Mouse (Mus musculus): ENCODE results near the gene Mecom.

The Mecom gene

GRCm38 (mm10) chr3:30219190-30219884, 328.5 kb downstream of the Mecom start:
- in situ Hi-C loops (cut with MboI; ENCODE audit: unreplicated experiment in 2 of 2) = no loop called here

- in situ Hi-C loops (cut with MboI; ENCODE audit: unreplicated experiment in 2 of 2) = no loop called here
These were observed 333.2 kb downstream of the Mecom start for GRCm38 (mm10) chr3:30214607-30215006.

- in situ Hi-C loops (cut with MboI; ENCODE audit: unreplicated experiment in 2 of 2) = no loop called here
These were observed 334.2 kb downstream of the Mecom start for GRCm38 (mm10) chr3:30213540-30214170.

- in situ Hi-C loops (cut with MboI; ENCODE audit: unreplicated experiment in 2 of 2) = no loop called here
These were observed 335.0 kb downstream of the Mecom start for GRCm38 (mm10) chr3:30212802-30213201.

- in situ Hi-C loops (cut with MboI; ENCODE audit: unreplicated experiment in 2 of 2) = no loop called here
These were observed 338.7 kb downstream of the Mecom start for GRCm38 (mm10) chr3:30209131-30209530.

GRCm38 (mm10) chr3:30207886-30208285, 339.9 kb downstream of the Mecom start:
- in situ Hi-C loops (cut with MboI; ENCODE audit: unreplicated experiment in 2 of 2) = no loop called here

- in situ Hi-C loops (cut with MboI; ENCODE audit: unreplicated experiment in 2 of 2) = no loop called here
These were observed 340.4 kb downstream of the Mecom start for GRCm38 (mm10) chr3:30207431-30207830.

- in situ Hi-C loops (cut with MboI; ENCODE audit: unreplicated experiment in 2 of 2) = no loop called here
These were observed 341.7 kb downstream of the Mecom start for GRCm38 (mm10) chr3:30206123-30206522.

- in situ Hi-C loops (cut with MboI; ENCODE audit: unreplicated experiment in 2 of 2) = no loop called here
These were observed 344.0 kb downstream of the Mecom start for GRCm38 (mm10) chr3:30203764-30204163.

- in situ Hi-C loops (cut with MboI; ENCODE audit: unreplicated experiment in 2 of 2) = no loop called here
These were observed 349.0 kb downstream of the Mecom start for GRCm38 (mm10) chr3:30198854-30199253.

- in situ Hi-C loops (cut with MboI; ENCODE audit: unreplicated experiment in 2 of 2) = no loop called here
These were observed 349.6 kb downstream of the Mecom start for GRCm38 (mm10) chr3:30198227-30198626.

GRCm38 (mm10) chr3:30195186-30195585, 352.6 kb downstream of the Mecom start:
- in situ Hi-C loops (cut with MboI; ENCODE audit: unreplicated experiment in 2 of 2) = no loop called here

- in situ Hi-C loops (cut with MboI; ENCODE audit: unreplicated experiment in 2 of 2) = no loop called here
These were observed 355.4 kb downstream of the Mecom start for GRCm38 (mm10) chr3:30192294-30193007.

GRCm38 (mm10) chr3:30189325-30189724, 358.5 kb downstream of the Mecom start:
- in situ Hi-C loops (cut with MboI; ENCODE audit: unreplicated experiment in 2 of 2) = no loop called here

- in situ Hi-C loops (cut with MboI; ENCODE audit: unreplicated experiment in 2 of 2) = no loop called here
These were observed 359.9 kb downstream of the Mecom start for GRCm38 (mm10) chr3:30187812-30188469.

- in situ Hi-C loops (cut with MboI; ENCODE audit: unreplicated experiment in 2 of 2) = no loop called here
These were observed 365.9 kb downstream of the Mecom start for GRCm38 (mm10) chr3:30181807-30182481.

- in situ Hi-C loops (cut with MboI; ENCODE audit: unreplicated experiment in 2 of 2) = no loop called here
These were observed 371.2 kb downstream of the Mecom start for GRCm38 (mm10) chr3:30176615-30177014.

GRCm38 (mm10) chr3:30173812-30174211, 374.0 kb downstream of the Mecom start:
- in situ Hi-C loops (cut with MboI; ENCODE audit: unreplicated experiment in 2 of 2) = no loop called here

GRCm38 (mm10) chr3:30168396-30169186, 379.2 kb downstream of the Mecom start:
- in situ Hi-C loops (cut with MboI; ENCODE audit: unreplicated experiment in 2 of 2) = no loop called here

- in situ Hi-C loops (cut with MboI; ENCODE audit: unreplicated experiment in 2 of 2) = no loop called here
These were observed 380.8 kb downstream of the Mecom start for GRCm38 (mm10) chr3:30167027-30167426.

Measured in v-Abl transformed pro-B cells (cell line).